Mouse (Mus musculus) forebrain, postnatal 0 days (tissue): ENCODE measurements around the gene Lrguk. TPM values are rescaled to one million over a fixed set of nuclear protein-coding genes. Genes with fewer than 3 reads are reported as not detected.

ENCODE experiments used
- ATAC-seq: fragments of 200-750 bp; cut with Nextera tagmentation; 2 replicates; pipeline ENCODE4 v1.8.0; 2017; ENCODE audit warnings: mild to moderate bottlenecking, moderate library complexity
- DNase-seq: peaks from one replicate; pipeline ENCODE4 v3.0.0-alpha.2; 2015
- H3K27ac ChIP-seq: fragments of 300-500 bp; sonication (generic); 2 replicates; pipeline ENCODE4 v1.5.1; 2014; ENCODE audit warnings: low read depth, mild to moderate bottlenecking, antibody characterized with exemption, low read length, moderate library complexity, mixed read lengths
- H3K27me3 ChIP-seq: fragments of 300-500 bp; sonication (generic); 2 replicates; pipeline ENCODE4 v1.6.1; 2014; ENCODE audit warnings: mild to moderate bottlenecking, low read length, mixed read lengths; ENCODE audit not compliant: insufficient read depth
- H3K36me3 ChIP-seq: fragments of 300-500 bp; sonication (generic); 2 replicates; pipeline ENCODE4 v1.6.1; 2014; ENCODE audit warnings: mild to moderate bottlenecking, moderate library complexity; ENCODE audit not compliant: insufficient read depth
- H3K4me1 ChIP-seq: fragments of 300-500 bp; sonication (generic); 2 replicates; pipeline ENCODE4 v1.6.1; 2014; ENCODE audit warnings: antibody characterized with exemption; ENCODE audit not compliant: insufficient read depth
- H3K4me2 ChIP-seq: fragments of 300-500 bp; sonication (generic); 2 replicates; pipeline ENCODE4 v1.6.1; 2014; ENCODE audit warnings: low read depth, mild to moderate bottlenecking, moderate library complexity
- H3K4me3 ChIP-seq: fragments of 300-500 bp; sonication (generic); 2 replicates; pipeline ENCODE4 v1.5.1; 2014; ENCODE audit warnings: low read depth, low read length, mixed read lengths
- H3K9ac ChIP-seq: fragments of 300-500 bp; sonication (generic); 2 replicates; pipeline ENCODE4 v1.6.1; 2014; ENCODE audit warnings: mild to moderate bottlenecking
- H3K9me3 ChIP-seq: fragments of 300-500 bp; sonication (generic); 2 replicates; pipeline ENCODE4 v1.6.1; 2016; ENCODE audit warnings: low read length
- CTCF ChIP-seq: sonication (generic); IDR thresholded peaks from 2 replicates; pipeline ENCODE4 v1.5.1; 2016; ENCODE audit warnings: antibody characterized with exemption, control low read depth, low read depth
- WGBS: fragments of 180-500 bp; shearing (Covaris S2); extraction: QIAGEN DNeasy Blood & Tissue Kit; methylation state at CpG from one replicate; pipeline ENCODE4 v1.1.7; 2014; 5-methylcytosine and 5-hydroxymethylcytosine counted together
- polyA plus RNA-seq: library from polyadenylated mRNA; unstranded; fragments of >200 nt; fragmentation: Nextera tagmentation; extraction: Ambion mirVana; gene quantifications from 2 replicates; pipeline ENCODE4 v1.2.1, GENCODE M21; 2015
- total RNA-seq: library from RNA; depleted of rRNA; stranded (reverse); fragments of >200 nt; gene quantifications from 2 replicates; pipeline ENCODE4 v1.2.3, GENCODE M21; 2014

Lrguk gene
- total and polyA plus RNA-seq, 2 experiments from 2014 or later = 1.7 to 2.8 TPM

DNA sequence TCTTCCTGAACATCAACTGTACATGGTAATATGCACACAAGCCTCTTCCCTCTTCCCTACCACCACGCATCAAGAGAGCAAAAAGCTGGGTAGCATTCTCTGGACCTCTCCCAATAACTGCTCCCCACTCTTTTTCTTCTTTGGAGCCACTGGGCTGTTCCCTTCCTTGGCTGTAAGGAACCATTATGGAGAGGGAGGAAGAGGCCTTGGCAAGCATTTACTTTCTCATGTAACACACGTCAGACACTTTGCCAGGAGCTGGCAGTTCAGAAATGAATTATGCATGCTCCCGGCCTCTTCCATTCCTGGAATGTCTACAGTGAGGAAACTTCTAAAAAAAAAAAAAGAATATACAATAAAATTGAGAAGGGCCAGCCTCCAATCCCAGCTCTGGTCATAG, 125.0 kb downstream of the Lrguk start:
- H3K4me1 ChIP-seq = peaks cover 34% of the 10 kb centered on the region
- peak; percentile 87 for ATAC-seq
- no peak overlapping the region for H3K9ac ChIP-seq

DNA sequence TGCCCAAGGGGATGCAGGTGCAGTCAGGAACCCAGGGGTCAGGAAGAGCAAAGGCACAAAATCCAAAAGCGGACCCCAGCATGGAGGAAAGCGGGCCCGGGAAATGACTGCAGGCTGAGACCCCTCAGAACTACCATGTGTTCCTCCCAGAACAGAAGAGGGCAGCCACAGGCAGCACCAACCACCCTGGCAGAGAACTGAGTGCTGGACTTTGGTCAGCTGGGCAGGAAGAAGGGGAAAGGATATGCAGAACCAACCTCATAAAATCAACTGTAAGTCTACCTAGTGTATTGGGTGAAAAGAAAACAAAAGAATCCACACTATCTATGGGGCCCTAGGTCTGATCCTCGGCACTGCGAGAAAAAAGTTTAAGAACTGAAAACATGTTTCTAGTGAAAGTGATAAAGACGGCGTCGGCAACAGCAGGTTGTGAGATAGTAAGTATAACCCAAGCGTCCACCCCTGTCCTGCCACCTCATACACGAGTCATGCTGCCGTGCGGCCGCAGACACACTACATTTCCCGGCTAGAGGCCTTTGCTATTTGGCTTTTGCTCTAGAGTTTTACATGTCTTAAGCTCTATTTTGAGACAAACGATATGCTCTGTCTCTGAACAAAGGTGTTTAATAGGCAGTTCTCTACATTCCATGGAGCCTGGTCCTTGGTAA, 126.0 kb downstream of the Lrguk start:
- Histone ChIP-seq H3K4me1 (peaks cover 31% of the 10 kb centered on the region), H3K4me2 (no peak overlapping the region), H3K27ac (peak overlapping the region; percentile 79), H3K27me3 (no peaks in the 10 kb centered on the region), H3K9ac (0 out of 2 replicates have a peak overlapping the region, but pooled peaks have one; percentile 14), H3K36me3 (peaks cover 38% of the 10 kb centered on the region), H3K4me3 (no peak overlapping the region), H3K9me3 (no peaks in the 10 kb centered on the region)
- TF ChIP-seq CTCF = no peak
- ATAC-seq (no peak), DNase-seq (no peak)
- 87% methylated on average over 15 of the region's 15 CpGs for WGBS

More for the DNA sequence above, 125.0 kb downstream of the Lrguk start:
- peaks cover 27% of the 10 kb centered on the region for H3K36me3 ChIP-seq
- H3K27ac ChIP-seq = peak overlapping the region; percentile 79
- peak; percentile 90 for DNase-seq
- H3K4me3 ChIP-seq = no peak overlapping the region
- TF ChIP-seq CTCF = no peak
- no peaks in the 10 kb centered on the region for H3K9me3 ChIP-seq
- no peak overlapping the region for H3K4me2 ChIP-seq
- WGBS = 9% methylated on average over 3 of the region's 3 CpGs
- H3K27me3 ChIP-seq = no peaks in the 10 kb centered on the region

DNA sequence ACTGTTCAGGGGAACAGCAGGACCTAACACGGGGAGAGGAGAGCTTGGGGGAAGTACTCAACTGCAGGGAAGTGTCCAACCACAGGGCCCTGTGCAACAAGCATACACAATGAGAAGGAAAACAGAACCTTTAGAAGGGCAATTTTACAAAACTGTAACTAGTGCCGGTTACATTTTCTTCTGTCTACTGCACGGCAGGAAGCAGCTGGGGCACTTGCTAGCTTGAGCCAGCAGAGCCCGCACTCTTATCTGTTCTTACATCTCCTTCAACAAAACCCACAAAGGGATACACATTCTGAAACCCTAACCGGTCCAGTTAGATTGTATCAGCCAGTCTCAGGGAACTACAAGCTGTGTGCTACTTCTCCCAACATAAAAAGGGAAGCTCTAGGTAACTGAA, 126.8 kb downstream of the Lrguk start:
- peak overlapping the region; percentile 79; the same call in 1 of the 2 replicates for H3K27ac ChIP-seq
- DNase-seq = peak; percentile 44

DNA sequence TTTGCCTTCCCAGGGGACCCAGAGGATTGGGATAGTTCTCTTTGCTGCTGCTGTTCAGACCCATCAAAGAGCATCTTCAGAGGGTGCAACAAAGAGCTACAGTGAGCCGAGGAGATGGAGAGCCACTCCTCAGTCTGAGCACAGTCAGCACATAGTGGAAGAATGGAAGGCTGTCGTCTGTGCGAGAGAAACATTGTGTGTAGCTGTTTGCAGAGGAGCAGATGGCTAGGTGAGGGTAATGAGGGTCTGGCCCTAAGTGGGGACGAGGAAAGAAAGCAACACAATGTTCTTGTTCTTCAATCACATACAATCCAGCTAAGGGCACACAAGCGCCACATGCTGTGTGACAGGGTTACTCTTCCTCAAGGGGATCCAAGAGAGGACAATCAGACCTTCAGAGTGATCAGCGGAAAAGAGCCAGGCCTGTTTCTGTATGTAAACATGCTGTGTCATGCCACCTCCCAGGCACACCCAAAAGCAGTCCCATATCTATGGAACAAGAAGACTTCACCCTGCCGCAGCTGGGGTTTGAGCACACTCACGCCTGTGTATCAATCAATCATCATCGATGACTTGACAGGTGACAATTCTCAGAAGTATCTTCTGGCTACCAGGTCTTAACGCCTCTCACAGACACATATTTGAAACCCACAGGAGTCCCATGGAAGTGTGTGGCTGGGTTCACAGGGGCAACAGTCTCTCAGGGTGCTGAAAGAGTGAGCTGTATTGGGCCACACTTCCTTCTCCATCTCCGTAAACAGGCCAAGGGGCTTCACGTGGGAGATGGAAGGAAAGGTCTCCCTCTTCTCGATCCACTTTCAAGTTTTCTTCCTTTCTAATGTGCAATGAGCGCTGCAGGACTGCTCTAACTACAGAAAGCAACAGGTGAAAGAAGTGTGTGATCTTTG, 127.8 kb downstream of the Lrguk start:
- H3K4me1 ChIP-seq = peaks cover 31% of the 10 kb centered on the region
- no peak overlapping the region for H3K4me2 ChIP-seq
- no peak overlapping the region for H3K4me3 ChIP-seq
- H3K27ac ChIP-seq = no peak overlapping the region
- 69% methylated on average over 14 of the region's 14 CpGs for WGBS
- DNase-seq (no peak), ATAC-seq (no peak)
- H3K9me3 ChIP-seq = no peaks in the 10 kb centered on the region
- H3K27me3 ChIP-seq = no peaks in the 10 kb centered on the region
- TF ChIP-seq CTCF = no peak
- H3K36me3 ChIP-seq = peaks cover 55% of the 10 kb centered on the region
- no peak overlapping the region for H3K9ac ChIP-seq

More for the DNA sequence above, 126.8 kb downstream of the Lrguk start:
- Histone ChIP-seq H3K4me1 (peaks cover 31% of the 10 kb centered on the region), H3K9me3 (no peaks in the 10 kb centered on the region), H3K27me3 (no peaks in the 10 kb centered on the region), H3K9ac (no peak overlapping the region), H3K4me3 (no peak overlapping the region), H3K36me3 (peaks cover 45% of the 10 kb centered on the region), H3K4me2 (no peak overlapping the region)
- ATAC-seq = no peak
- no peak for TF ChIP-seq CTCF
- 51% methylated on average over 5 of the region's 5 CpGs for WGBS

DNA sequence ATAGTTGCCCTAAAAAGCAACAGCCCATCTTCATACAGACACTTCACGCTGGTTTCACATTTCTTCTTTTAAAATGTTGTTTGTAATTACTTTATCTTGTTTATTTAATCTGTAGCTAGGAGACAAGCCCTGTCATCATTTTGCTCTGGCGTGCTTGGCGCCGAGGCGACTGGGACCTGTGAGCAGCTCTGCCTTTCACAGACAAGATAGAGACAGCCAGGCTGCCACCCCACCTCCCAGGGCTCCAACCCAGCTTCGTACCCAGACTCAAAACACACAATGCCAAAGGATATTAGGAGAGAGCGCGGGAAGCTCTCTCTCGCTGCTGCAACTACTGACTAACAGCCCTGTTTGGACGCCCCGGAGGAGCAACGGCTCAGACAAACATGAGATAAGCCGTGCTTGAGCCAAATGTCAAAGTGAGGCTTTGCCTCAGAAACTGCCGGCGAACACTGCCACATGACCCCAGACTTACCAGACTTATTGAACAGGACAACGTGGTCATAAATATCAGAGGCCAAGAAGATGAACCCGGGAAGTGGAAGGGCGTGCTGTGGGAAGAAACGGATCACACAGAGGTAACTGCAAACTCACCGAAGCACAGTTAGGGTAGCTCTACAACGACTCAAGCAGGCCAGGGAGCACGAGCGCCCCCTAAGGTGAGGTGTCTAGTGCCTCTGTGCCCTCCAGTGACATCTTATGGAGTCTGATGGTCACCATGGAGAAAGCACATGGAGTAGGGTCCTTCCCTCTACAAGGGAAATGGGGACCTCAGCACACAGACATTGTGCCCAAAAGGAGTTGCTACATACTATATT, 131.0 kb downstream of the Lrguk start:
- H3K27ac ChIP-seq = no peak overlapping the region
- peaks cover 71% of the 10 kb centered on the region for H3K36me3 ChIP-seq
- no peak overlapping the region for H3K9ac ChIP-seq
- TF ChIP-seq CTCF = no peak
- no peak overlapping the region for H3K4me3 ChIP-seq
- no peaks in the 10 kb centered on the region for H3K27me3 ChIP-seq
- ATAC-seq (no peak), DNase-seq (no peak)
- H3K9me3 ChIP-seq = no peaks in the 10 kb centered on the region
- 92% methylated on average over 23 of the region's 23 CpGs for WGBS
- H3K4me1 ChIP-seq = peaks cover 8% of the 10 kb centered on the region; the same call in 1 of the 2 replicates
- no peak overlapping the region for H3K4me2 ChIP-seq

DNA sequence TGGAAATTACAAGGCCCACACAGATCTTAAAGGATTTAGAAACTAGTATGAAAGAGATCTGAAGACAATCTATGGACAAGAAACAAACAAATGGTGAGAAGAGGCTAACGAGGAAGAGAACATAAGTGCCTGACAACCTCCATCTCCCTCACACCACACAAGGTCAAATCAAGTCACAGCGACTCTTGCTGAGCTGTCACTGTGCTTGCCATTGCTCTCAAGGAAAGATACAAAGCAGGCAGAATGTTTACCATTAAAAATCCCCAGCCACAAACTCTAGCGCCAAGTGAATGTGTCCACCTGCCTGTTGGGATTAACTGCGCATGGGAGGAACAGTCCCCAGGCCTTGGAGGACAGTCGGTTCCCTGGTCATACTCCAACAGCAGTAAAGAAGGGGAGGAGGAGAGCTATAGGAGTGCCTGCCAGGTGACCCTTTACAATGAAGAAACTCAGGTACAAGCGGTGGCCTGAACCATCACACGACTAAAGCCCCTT, 131.6 kb downstream of the Lrguk start:
- Histone ChIP-seq H3K27ac (no peak overlapping the region), H3K4me2 (no peak overlapping the region), H3K36me3 (peaks cover 78% of the 10 kb centered on the region), H3K9ac (no peak overlapping the region), H3K4me3 (no peak overlapping the region), H3K4me1 (0 out of 2 replicates have a peak, but pooled peaks cover 2% of the 10 kb centered on the region), H3K9me3 (no peaks in the 10 kb centered on the region), H3K27me3 (no peaks in the 10 kb centered on the region)
- ATAC-seq (no peak), DNase-seq (no peak)
- 93% methylated on average over 7 of the region's 7 CpGs for WGBS
- TF ChIP-seq CTCF = no peak
